Mouse (Mus musculus) heart, postnatal 14 days (tissue): ENCODE measurements around the gene Prr5. TPM values are rescaled to one million over a fixed set of nuclear protein-coding genes. Genes with fewer than 3 reads are reported as not detected.

Experiments
- DNase-seq, 2 experiments: peaks; one replicate each; pipeline ENCODE4 v3.0.0; 2021 to 2022
- intact Hi-C: fragments of 180-260 bp; cut with DNase I; formaldehyde crosslinking; loops from one replicate; pipeline ENCODE4 v1.15.1; 2025
- total RNA-seq, 2 experiments: library from RNA; stranded (reverse); gene quantifications; 2 replicates each; pipeline ENCODE4 v1.2.3; 2021

Gene Prr5
- total RNA-seq, 2 experiments from 2014 or later: 5.6 to 8.3 TPM

DNA sequence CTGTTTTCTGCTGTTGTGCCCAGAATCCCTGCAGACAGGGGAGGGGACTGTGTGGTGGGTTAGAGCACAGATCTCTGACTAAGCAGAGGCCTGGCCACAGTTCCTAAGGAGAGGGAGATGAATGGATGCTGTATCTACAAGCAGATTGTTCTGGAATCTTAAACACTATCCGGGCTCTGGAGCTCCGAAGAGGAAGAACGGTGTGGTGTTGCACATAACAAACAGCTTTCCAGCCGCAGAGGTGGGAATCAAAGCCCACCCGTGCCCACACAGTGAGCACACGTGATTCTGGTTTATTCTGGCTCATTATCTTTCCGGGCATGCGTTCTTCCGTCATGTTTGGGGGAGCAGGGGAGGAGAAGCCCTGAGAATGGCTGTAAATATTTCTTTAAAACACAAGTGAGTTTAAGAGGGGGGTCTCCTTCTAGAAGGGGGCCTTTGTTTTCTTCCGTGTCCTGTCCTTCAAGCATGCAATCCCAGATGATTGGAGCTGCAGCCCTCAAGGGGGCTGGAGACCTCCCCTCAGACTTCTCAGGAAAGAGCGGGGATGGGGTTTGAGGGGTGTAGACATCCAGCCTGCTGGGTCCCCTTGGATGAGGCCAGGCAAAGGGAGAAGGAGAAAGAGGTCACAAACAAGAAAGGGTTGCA, 67.0 kb downstream of the Prr5 start:
- intact Hi-C loops: no loop called here
- no peak for DNase-seq

DNA sequence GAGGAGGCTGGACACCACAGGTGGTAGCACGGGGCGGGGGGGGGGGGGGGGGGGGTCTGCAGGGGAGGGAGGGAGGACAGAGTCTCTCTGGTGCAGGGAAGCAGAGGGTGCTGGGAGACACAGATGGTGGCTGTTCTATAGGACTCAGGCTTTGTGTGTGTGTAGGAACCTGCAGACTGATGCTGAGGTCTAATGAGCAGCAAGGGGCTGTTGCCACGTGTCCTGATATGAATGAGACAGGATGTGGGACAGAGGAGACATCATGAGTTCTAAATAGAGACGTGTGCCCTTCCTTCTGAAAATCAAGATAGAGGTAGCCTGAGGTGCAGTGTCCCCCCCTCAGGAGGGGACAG, 67.5 kb downstream of the Prr5 start:
- DNase-seq: no peak
- intact Hi-C loops: no loop called here

DNA sequence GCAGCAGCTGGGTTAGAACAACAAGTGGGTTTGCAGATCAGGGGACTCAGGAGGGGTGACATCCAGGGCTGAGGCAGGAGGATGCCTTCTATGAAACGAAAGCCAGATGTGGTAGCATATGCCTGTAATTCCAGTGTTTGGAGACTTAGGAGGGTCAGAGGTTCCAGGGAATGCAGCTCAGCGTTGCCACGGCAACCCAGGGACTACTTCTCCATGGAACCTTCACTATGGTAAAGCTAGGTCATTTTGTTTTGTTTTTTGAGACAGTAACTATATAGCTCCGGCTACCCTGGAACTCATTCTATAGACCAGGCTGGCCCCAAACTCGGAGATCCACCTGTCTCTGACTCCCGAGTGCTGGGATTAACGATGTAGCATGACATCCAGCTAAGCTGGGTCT, 68.8 kb downstream of the Prr5 start:
- intact Hi-C loops: no loop called here
- DNase-seq: no peak

DNA sequence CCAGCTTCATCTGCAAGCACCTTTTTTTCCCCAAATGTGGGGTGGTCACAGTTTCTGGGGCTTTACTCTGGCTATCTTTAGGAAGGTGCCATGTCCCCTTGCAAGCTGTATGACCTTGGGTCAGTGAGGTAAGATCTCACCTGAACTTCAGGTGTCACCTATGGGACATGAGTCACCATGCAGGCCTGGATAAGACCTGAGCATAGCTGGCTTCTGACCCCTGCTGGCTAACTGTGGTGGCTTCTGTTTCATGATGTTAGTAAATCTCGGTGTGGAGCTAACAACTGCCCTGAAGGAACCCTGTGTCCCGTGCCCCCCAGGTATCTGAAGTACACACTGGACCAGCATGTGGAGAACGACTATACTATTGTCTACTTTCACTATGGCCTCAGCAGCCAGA, 72.2 kb downstream of the Prr5 start:
- intact Hi-C loops: no loop called here
- no peak for DNase-seq

DNA sequence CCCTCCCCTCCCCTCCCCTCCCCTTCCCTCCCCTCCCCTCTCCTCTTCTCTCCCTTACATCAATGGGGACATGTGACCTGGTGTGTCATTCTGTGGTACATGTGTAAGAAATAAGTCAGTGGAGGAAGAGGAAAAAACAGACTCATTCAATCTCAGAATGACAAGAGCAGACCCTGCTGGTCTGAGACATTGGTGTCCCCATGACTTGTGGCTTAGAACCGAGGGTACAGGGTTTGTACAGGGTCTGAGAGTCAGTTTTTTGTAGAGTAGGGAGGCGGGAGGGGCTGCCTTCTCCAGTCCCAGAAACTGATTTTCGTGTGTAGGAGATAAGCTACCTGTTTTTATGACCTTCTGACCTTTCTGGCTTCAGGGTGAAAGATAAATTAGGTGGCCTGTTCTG, 73.9 kb downstream of the Prr5 start:
- no peak for DNase-seq
- intact Hi-C loops: no loop called here

DNA sequence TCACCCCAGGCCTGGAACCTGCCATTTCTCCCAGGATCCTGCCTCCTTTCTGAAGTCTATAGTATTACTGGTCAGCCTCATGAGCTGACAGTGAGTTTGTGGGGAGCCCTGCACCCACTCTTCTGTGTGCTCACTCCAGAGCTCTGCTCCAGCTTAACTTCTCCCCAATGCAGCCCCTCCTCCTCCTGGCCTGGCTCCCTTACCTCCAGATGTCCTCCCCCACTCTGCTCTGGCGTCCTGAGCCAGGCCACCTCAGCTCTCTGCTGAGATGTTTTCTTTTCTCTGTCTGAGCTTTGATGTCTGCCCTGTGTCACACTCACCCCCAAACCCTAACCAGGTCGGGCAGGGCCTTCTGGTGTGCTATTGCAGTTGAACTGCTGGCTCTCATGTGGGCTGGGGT, 74.9 kb downstream of the Prr5 start:
- intact Hi-C loops: no loop called here

DNA sequence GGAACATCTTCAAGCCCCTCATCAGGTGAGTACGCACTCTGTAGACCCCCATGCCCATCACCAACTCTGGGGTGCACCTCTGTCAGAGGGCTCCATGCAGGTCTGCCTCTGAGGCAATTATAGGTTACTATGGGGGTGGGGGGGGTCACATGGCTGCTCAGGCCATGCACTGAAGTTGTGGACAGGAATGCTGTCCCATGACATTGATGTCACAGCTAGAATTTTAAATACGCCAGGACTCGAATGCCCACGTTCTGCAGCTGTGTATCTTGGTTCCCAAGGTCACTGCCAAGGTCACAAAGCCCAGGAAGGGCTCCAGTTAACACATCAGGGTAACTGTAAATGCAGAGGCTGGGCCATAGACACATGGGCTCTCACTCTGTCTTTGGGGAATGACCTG, 76.4 kb downstream of the Prr5 start:
- intact Hi-C loops: no loop called here
- DNase-seq: no peak

More for the DNA sequence above, 74.9 kb downstream of the Prr5 start:
- no peak for DNase-seq

Other genes with a start within 250 kb of the Prr5 start
- 1 to 10 TPM in 1 of 2 experiments, under 1 TPM in 1; 0.88 to 1.3 TPM for gene Shisal1, start 222.5 kb upstream of the Prr5 start, total RNA-seq
- gene Rtl6, start 111.8 kb upstream of the Prr5 start, total RNA-seq: 1 to 10 TPM; 7.2 to 7.4 TPM
- 1 to 10 TPM in 1 of 2 experiments, under 1 TPM in 1; 0.86 to 2.6 TPM for gene Arhgap8, start 50.4 kb downstream of the Prr5 start, total RNA-seq
- gene Phf21b, start 186.4 kb downstream of the Prr5 start, total RNA-seq: 1 to 10 TPM; 1.4 to 1.6 TPM